Mouse (Mus musculus): ENCODE data around the gene Gm11444. TPM values are rescaled to one million over a fixed set of nuclear protein-coding genes. Genes with fewer than 3 reads are reported as not detected.

Gene Gm11444
- polyA plus RNA-seq, 1 experiment from 2014 or later: not detected

- Histone ChIP-seq H3K27me3 (ENCODE audit: control insufficient read depth, insufficient read depth, low read depth, low read length) (peaks cover 50% of the 10 kb centered on the region), H3K27ac (ENCODE audit: low read length) (no peak overlapping the region), H3K4me3 (ENCODE audit: low read depth, low read length) (no peak overlapping the region), H3K9me3 (replicated peaks; ENCODE audit: control insufficient read depth, low read length, poor library complexity, severe bottlenecking) (no peaks in the 10 kb centered on the region), H3K9ac (ENCODE audit: low read depth, low read length) (no peak overlapping the region), H3K4me2 (ENCODE audit: low read length) (no peak overlapping the region), H3K36me3 (ENCODE audit: control insufficient read depth, insufficient read depth, low read length) (no peaks in the 10 kb centered on the region), H3K4me1 (ENCODE audit: control insufficient read depth, insufficient read depth, low read length) (peaks cover 12% of the 10 kb centered on the region)
- WGBS: 3% methylated on average over 11 of the region's 11 CpGs
- no peak for ATAC-seq
These were observed 16.3 kb downstream of the Gm11444 start for GRCm38 (mm10) chr11:85833761-85834385.

- ATAC-seq: no peak
- WGBS: under 1% methylated on average over 42 of the region's 54 CpGs
- Histone ChIP-seq H3K27ac (ENCODE audit: low read length) (no peak overlapping the region), H3K4me2 (ENCODE audit: low read length) (peak overlapping the region; percentile 51), H3K27me3 (ENCODE audit: control insufficient read depth, insufficient read depth, low read depth, low read length) (peaks cover 54% of the 10 kb centered on the region), H3K4me3 (ENCODE audit: low read depth, low read length) (peak overlapping the region; percentile 29), H3K36me3 (ENCODE audit: control insufficient read depth, insufficient read depth, low read length) (no peaks in the 10 kb centered on the region), H3K9me3 (replicated peaks; ENCODE audit: control insufficient read depth, low read length, poor library complexity, severe bottlenecking) (no peaks in the 10 kb centered on the region), H3K9ac (ENCODE audit: low read depth, low read length) (0 out of 2 replicates have a peak overlapping the region, but pooled peaks have one; percentile 10), H3K4me1 (ENCODE audit: control insufficient read depth, insufficient read depth, low read length) (peaks cover 12% of the 10 kb centered on the region)
These were observed 17.0 kb downstream of the Gm11444 start for GRCm38 (mm10) chr11:85833081-85833521.

GRCm38 (mm10) chr11:85832231-85832924 is 17.8 kb downstream of the Gm11444 start, which contains the start of gene Tbx2:
Gene Tbx2 (plus strand): TSS chr11:85832551.
- Histone ChIP-seq H3K36me3 (ENCODE audit: control insufficient read depth, insufficient read depth, low read length) (no peaks in the 10 kb centered on the region), H3K9me3 (replicated peaks; ENCODE audit: control insufficient read depth, low read length, poor library complexity, severe bottlenecking) (no peaks in the 10 kb centered on the region), H3K4me1 (ENCODE audit: control insufficient read depth, insufficient read depth, low read length) (peaks cover 12% of the 10 kb centered on the region), H3K4me2 (ENCODE audit: low read length) (peak within 1 kb of the TSS; percentile 51), H3K4me3 (ENCODE audit: low read depth, low read length) (peak within 1 kb of the TSS; percentile 29), H3K27me3 (ENCODE audit: control insufficient read depth, insufficient read depth, low read depth, low read length) (peaks cover 58% of the 10 kb centered on the region), H3K27ac (ENCODE audit: low read length) (no peak within 1 kb of the TSS), H3K9ac (ENCODE audit: low read depth, low read length) (0 out of 2 replicates have a peak within 1 kb of the TSS, but pooled peaks have one; percentile 10)
- whole genome bisulfite sequencing: under 1% methylated on average over 29 of the region's 52 CpGs
- ATAC-seq: no peak

DNA sequence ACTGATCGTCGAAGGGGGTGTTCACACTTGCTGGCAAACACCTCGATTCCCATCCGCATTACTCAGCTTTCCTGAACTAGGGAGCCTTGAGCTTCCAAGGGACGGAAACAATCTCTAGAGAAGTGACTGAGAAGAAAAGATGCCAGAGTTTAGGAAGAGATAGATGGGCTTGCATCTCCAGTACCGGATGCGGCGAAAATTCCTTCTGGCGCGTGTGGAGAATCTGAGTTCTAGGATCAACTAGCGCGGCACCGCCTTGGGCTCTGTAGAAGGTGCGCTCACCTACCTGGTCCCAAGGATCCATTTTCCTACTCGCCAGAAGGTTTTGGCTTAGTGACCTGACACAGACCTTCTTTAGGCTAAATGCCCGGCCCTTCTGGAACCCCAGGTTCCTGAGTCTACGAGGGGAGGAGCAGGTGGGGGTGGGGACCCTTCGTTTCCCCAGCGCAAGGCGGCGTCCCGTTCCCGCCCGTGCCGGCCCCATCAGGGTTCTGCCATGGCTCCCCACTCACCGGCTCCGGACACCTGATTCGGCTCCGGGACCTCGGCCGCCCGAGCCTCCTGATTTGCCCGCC is 18.4 kb downstream of the Gm11444 start:
- Histone ChIP-seq H3K27ac (ENCODE audit: low read length) (no peak overlapping the region), H3K4me3 (ENCODE audit: low read depth, low read length) (peak overlapping the region; percentile 9; the same call in 1 of the 2 replicates), H3K36me3 (ENCODE audit: control insufficient read depth, insufficient read depth, low read length) (no peaks in the 10 kb centered on the region), H3K4me2 (ENCODE audit: low read length) (peak overlapping the region; percentile 51; the same call in 1 of the 2 replicates), H3K4me1 (ENCODE audit: control insufficient read depth, insufficient read depth, low read length) (peaks cover 12% of the 10 kb centered on the region), H3K9ac (ENCODE audit: low read depth, low read length) (no peak overlapping the region), H3K9me3 (replicated peaks; ENCODE audit: control insufficient read depth, low read length, poor library complexity, severe bottlenecking) (no peaks in the 10 kb centered on the region), H3K27me3 (ENCODE audit: control insufficient read depth, insufficient read depth, low read depth, low read length) (peaks cover 65% of the 10 kb centered on the region)
- WGBS: under 1% methylated on average over 33 of the region's 33 CpGs
- ATAC-seq: no peak

GRCm38 (mm10) chr11:85830901-85831341 is 19.2 kb downstream of the Gm11444 start:
- no peaks in the 10 kb centered on the region for H3K36me3 ChIP-seq (ENCODE audit: control insufficient read depth, insufficient read depth, low read length)
- H3K27me3 ChIP-seq (ENCODE audit: control insufficient read depth, insufficient read depth, low read depth, low read length): peaks cover 69% of the 10 kb centered on the region
- no peak overlapping the region for H3K4me2 ChIP-seq (ENCODE audit: low read length)
- no peak overlapping the region for H3K4me3 ChIP-seq (ENCODE audit: low read depth, low read length)
- under 1% methylated on average over 17 of the region's 17 CpGs for WGBS
- no peak overlapping the region for H3K9ac ChIP-seq (ENCODE audit: low read depth, low read length)
- no peak overlapping the region for H3K27ac ChIP-seq (ENCODE audit: low read length)
- no peak for ATAC-seq
- no peaks in the 10 kb centered on the region for H3K9me3 ChIP-seq (replicated peaks; ENCODE audit: control insufficient read depth, low read length, poor library complexity, severe bottlenecking)
- peaks cover 12% of the 10 kb centered on the region for H3K4me1 ChIP-seq (ENCODE audit: control insufficient read depth, insufficient read depth, low read length)

DNA sequence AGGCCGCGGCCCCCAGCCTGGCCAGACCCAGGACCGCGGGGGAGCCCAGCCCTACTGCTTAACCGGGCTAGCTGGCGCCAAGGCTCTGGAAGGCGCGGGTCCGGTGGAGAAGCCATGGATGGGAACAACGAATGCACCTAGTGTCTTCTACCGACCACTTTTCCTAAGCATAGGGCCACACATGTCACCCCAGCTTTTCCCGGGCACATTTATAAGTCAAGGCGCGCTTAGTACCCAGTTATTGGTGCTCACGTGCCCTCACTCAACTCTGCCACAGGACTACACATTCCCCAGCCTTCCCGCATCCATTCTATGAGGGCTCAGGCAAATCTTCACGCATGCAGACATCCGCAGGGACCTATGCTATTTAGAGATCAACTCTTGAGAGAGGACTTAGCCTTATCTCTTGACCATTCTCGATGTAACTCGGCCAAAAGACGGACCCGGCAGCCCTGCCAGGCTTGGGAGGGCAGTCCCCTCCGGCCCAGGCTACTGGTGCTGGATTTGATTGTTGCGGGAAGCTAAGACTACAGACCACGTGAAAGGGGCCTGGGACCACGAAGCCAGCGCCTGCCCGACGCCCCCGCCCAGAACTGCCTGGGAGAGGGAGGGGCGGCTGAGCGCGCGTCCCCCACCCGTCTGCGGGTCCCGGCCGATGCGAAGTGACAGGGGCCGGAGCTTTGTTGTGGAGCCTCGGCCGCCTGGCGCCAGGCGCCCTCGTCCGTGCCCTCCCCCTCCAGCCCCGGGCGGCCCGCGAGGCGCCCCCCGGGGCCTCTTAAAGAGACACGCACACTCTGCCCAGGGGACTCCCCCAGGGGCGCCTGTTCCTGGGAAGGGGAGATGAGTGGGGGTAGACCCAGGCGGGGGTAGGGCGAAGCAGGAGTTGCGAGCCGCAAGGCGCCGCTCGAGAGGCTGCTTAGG is 20.4 kb downstream of the Gm11444 start:
- Histone ChIP-seq H3K9ac (ENCODE audit: low read depth, low read length) (no peak overlapping the region), H3K27ac (ENCODE audit: low read length) (no peak overlapping the region), H3K4me1 (ENCODE audit: control insufficient read depth, insufficient read depth, low read length) (peaks cover 12% of the 10 kb centered on the region), H3K4me3 (ENCODE audit: low read depth, low read length) (peak overlapping the region; percentile 12; the same call in 1 of the 2 replicates), H3K4me2 (ENCODE audit: low read length) (peak overlapping the region; percentile 29), H3K9me3 (replicated peaks; ENCODE audit: control insufficient read depth, low read length, poor library complexity, severe bottlenecking) (no peaks in the 10 kb centered on the region), H3K36me3 (ENCODE audit: control insufficient read depth, insufficient read depth, low read length) (no peaks in the 10 kb centered on the region), H3K27me3 (ENCODE audit: control insufficient read depth, insufficient read depth, low read depth, low read length) (peaks cover 69% of the 10 kb centered on the region)
- ATAC-seq: no peak
- 1% methylated on average over 58 of the region's 61 CpGs for WGBS

DNA sequence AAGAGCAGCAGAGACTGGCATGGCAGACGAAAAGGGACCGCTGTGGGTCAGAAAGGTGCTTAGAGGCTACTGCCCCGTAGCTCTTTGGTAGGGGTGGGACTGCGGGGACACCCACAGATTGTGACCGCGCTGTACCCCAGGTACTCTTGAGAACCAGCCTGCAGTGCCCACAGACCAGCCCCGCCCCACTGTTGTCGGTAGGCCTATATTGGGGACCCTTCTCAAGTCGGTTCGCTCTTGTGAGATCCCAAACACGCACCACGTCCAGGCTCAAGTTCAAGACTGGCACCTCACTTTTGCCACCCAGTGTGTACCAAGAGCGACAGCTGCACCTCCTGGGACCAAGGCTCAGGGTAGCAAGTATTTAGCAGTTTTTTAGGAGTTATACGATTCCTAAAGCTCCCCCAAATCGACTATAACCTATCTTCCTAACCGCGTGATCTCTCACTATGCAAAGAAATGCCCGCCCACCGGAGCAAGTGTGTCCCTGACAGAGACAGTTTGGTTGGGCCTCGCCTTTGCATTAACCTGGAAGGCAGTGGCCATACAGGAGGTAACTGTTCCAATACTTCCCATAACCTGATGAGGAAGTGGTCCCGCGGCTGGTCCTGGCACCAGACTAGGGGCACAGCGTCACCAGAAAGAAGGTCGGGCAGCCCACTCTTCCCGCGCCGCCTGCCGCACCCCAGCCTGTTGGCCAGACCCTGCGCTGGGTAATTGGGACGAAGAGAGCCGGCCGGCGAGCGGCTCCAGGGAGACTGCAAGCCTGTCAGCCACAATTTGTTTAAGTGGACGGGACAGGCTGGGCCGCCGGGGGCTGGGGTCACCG is 21.2 kb downstream of the Gm11444 start:
- WGBS: 6% methylated on average over 38 of the region's 38 CpGs
- Histone ChIP-seq H3K4me1 (ENCODE audit: control insufficient read depth, insufficient read depth, low read length) (peaks cover 12% of the 10 kb centered on the region), H3K36me3 (ENCODE audit: control insufficient read depth, insufficient read depth, low read length) (no peaks in the 10 kb centered on the region), H3K9me3 (replicated peaks; ENCODE audit: control insufficient read depth, low read length, poor library complexity, severe bottlenecking) (no peaks in the 10 kb centered on the region), H3K9ac (ENCODE audit: low read depth, low read length) (no peak overlapping the region), H3K27ac (ENCODE audit: low read length) (no peak overlapping the region), H3K4me3 (ENCODE audit: low read depth, low read length) (no peak overlapping the region), H3K4me2 (ENCODE audit: low read length) (no peak overlapping the region), H3K27me3 (ENCODE audit: control insufficient read depth, insufficient read depth, low read depth, low read length) (peaks cover 61% of the 10 kb centered on the region)
- no peak for ATAC-seq

GRCm38 (mm10) chr11:85827342-85827741 is 22.8 kb downstream of the Gm11444 start:
- H3K27me3 ChIP-seq (ENCODE audit: control insufficient read depth, insufficient read depth, low read depth, low read length): peaks cover 62% of the 10 kb centered on the region
- no peak for ATAC-seq
- 23% methylated on average over 9 of the region's 9 CpGs for WGBS

More at GRCm38 (mm10) chr11:85827342-85827741, 22.8 kb downstream of the Gm11444 start:
- Histone ChIP-seq H3K27ac (ENCODE audit: low read length) (no peak overlapping the region), H3K36me3 (ENCODE audit: control insufficient read depth, insufficient read depth, low read length) (no peaks in the 10 kb centered on the region), H3K9ac (ENCODE audit: low read depth, low read length) (no peak overlapping the region), H3K4me2 (ENCODE audit: low read length) (no peak overlapping the region), H3K9me3 (replicated peaks; ENCODE audit: control insufficient read depth, low read length, poor library complexity, severe bottlenecking) (no peaks in the 10 kb centered on the region), H3K4me1 (ENCODE audit: control insufficient read depth, insufficient read depth, low read length) (peaks cover 5% of the 10 kb centered on the region; the same call in 1 of the 2 replicates), H3K4me3 (ENCODE audit: low read depth, low read length) (no peak overlapping the region)

All from midbrain, embryonic 16.5 days (tissue).